In genomic region chr11:3452167-3452639, GRCm38 (mm10) we compare ENCODE assay signal across 8 mouse cellular contexts. TPM values are rescaled to one million over a fixed set of nuclear protein-coding genes. Genes with fewer than 3 reads are reported as not detected.
DNase-seq lines count a peak whose midpoint lies in the region; ATAC-seq lines count a peak whose summit lies in the region.

Gene Rnf185, minus strand, starts transcription at chr11:3452363.

- H3K27me3 ChIP-seq in hindbrain, embryonic 14.5 days (ENCODE audit: control insufficient read depth, insufficient read depth, low read length), result no peaks in the 10 kb centered on the region

- H3K4me3 ChIP-seq in hindbrain, embryonic 14.5 days (replicated peaks; ENCODE audit: low read length), result peak within 1 kb of the TSS; percentile 76

- H3K36me3 ChIP-seq in hindbrain, embryonic 14.5 days (replicated peaks; ENCODE audit: control insufficient read depth, insufficient read depth), result no peaks in the 10 kb centered on the region

- H3K27ac ChIP-seq in hindbrain, embryonic 14.5 days, result peak within 1 kb of the TSS; percentile 84

- peak within 1 kb of the TSS; percentile 94 for H3K4me2 ChIP-seq in hindbrain, embryonic 14.5 days (replicated peaks)

- no peaks in the 10 kb centered on the region for H3K9me3 ChIP-seq in hindbrain, embryonic 14.5 days (ENCODE audit: control insufficient read depth, low read length)

- peak; percentile 98 for ATAC-seq in hindbrain, embryonic 14.5 days (ENCODE audit: low FRiP score)

- DNase-seq in R1 (ENCODE audit: low read depth, low spot score), result peak; percentile 99
- peak; percentile 92 to 94 for DNase-seq in cerebellum, postnatal 25 days
- peak; percentile 75 to 86 for DNase-seq in frontal cortex, postnatal 25 days (ENCODE audit: low spot score in 2 of 2)
- peak; percentile 94 for DNase-seq in hindbrain, embryonic 14.5 days (ENCODE audit: low spot score)
- peak; percentile 93 to 94 for DNase-seq in layer of hippocampus, postnatal 36 days
- DNase-seq in lung, postnatal 36 days, result peak; percentile 97
- DNase-seq in retina, postnatal 1 day, result peak; percentile 98
- DNase-seq in urinary bladder, adult 18-20 months (ENCODE audit: low spot score in 2 of 2), result peak; percentile 84 to 93

- H3K4me1 ChIP-seq in hindbrain, embryonic 14.5 days (replicated peaks; ENCODE audit: control insufficient read depth, insufficient read depth, low read length), result peaks cover 25% of the 10 kb centered on the region

- H3K9ac ChIP-seq in hindbrain, embryonic 14.5 days, result peak within 1 kb of the TSS; percentile 76

- WGBS in hindbrain, embryonic 14.5 days, result under 1% methylated on average over 45 of the region's 45 CpGs

RNA-seq across cellular contexts. Expression of gene Rnf185, which starts in this region (rescaled TPM):
- 46.3 and 50.6 TPM in 2 replicates for polyA plus RNA-seq in hindbrain, embryonic 14.5 days (2014; fragmentation: Nextera tagmentation; extraction: Ambion mirVana)
- total RNA-seq in layer of hippocampus, postnatal 36 days (2021), result 10 to 100 TPM; 25.6 to 27.4 TPM

Comparison
In these comparisons a context has a peak if more than half of its experiments do, and no peak if none do; other contexts are left out.
1. Peak in every context shown above with its lines: DNase-seq, ATAC-seq, H3K4me3 ChIP-seq and H3K27ac ChIP-seq.